Mouse (Mus musculus): ENCODE data around the gene Pfkfb3. TPM values are rescaled to one million over a fixed set of nuclear protein-coding genes. Genes with fewer than 3 reads are reported as not detected.

The Pfkfb3 gene
- polyA plus RNA-seq, 1 experiment from 2014 or later = 23.4 TPM

DNA sequence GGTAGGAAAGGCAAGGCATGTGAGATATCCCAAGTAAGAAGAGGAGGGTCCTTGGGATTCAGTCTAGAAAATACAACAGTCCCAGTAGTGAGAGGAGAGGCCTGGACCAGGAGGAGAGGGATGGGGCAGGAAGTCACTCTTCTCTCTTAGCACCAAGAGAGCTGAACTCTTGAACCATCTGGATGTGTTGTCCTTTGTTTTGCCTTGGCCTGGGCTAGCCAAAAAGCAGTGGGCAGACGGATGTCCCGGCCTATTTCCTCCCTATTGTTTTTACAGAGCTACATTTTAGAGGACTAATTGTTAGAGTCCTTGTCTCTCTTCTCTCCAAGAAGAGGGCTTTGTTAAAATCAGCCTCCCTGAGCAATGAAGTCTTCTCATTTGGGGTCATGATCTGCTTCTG lies 106.0 kb downstream of the Pfkfb3 start:
- WGBS = 78% methylated on average over 2 of the region's 2 CpGs
- Histone ChIP-seq H3K27me3 (no peaks in the 10 kb centered on the region), H3K36me3 (no peaks in the 10 kb centered on the region), H3K4me1 (replicated peaks) (no peaks in the 10 kb centered on the region), H3K9ac (replicated peaks) (no peak overlapping the region), H3K4me3 (replicated peaks) (no peak overlapping the region), H3K4me2 (replicated peaks) (no peak overlapping the region), H3K9me3 (no peaks in the 10 kb centered on the region), H3K27ac (no peak overlapping the region)
- ATAC-seq = no peak

DNA sequence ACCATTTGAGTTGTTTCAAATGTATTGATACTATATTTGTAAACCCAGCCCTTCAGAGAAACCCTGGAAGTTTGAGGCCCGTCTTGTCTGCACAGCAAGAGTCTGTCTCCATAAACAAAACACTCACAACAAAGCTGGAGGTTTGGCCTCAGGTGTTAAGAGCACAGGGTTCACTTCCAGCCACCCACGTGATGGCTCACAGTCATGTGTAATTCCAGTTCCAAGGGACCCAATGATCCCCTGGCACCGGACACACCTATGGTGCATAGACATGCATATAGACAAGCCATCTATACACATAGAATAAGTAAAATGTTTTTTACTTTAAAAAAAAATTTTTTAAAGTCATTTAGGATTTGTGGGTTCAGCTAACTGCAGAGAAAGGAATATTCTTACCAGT lies 108.2 kb downstream of the Pfkfb3 start:
- Histone ChIP-seq H3K27ac (no peak overlapping the region), H3K9me3 (no peaks in the 10 kb centered on the region), H3K4me2 (replicated peaks) (no peak overlapping the region), H3K27me3 (no peaks in the 10 kb centered on the region), H3K4me3 (replicated peaks) (no peak overlapping the region), H3K36me3 (no peaks in the 10 kb centered on the region), H3K4me1 (replicated peaks) (no peaks in the 10 kb centered on the region), H3K9ac (replicated peaks) (no peak overlapping the region)
- ATAC-seq = no peak
- 84% methylated on average over 3 of the region's 3 CpGs for WGBS

DNA sequence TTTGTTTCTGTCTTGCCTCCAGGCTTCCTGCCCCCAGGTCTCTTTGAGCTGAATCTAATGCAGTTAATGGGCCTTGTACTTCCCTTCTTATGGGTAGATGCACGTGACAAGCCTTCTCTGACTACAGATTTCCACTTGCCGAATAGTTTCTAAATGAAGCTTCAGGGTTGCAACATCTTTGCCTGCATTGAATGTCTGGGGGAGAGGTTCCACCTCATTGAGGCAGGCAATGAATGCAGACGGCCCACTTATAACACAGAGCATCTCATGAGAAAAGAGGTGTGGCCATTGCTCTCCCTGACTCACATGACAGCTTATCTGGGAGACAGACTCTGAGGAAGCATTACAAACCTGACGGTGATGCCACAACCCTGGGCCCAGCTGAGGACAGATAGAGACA lies 112.0 kb downstream of the Pfkfb3 start:
- Histone ChIP-seq H3K4me2 (replicated peaks) (no peak overlapping the region), H3K27ac (no peak overlapping the region), H3K27me3 (no peaks in the 10 kb centered on the region), H3K9ac (replicated peaks) (no peak overlapping the region), H3K4me1 (replicated peaks) (no peaks in the 10 kb centered on the region), H3K9me3 (no peaks in the 10 kb centered on the region), H3K4me3 (replicated peaks) (no peak overlapping the region), H3K36me3 (no peaks in the 10 kb centered on the region)
- WGBS = 81% methylated on average over 4 of the region's 4 CpGs
- no peak for ATAC-seq

- Histone ChIP-seq H3K4me2 (replicated peaks) (no peak overlapping the region), H3K27me3 (no peaks in the 10 kb centered on the region), H3K4me3 (replicated peaks) (no peak overlapping the region), H3K9me3 (0 out of 2 replicates have a peak, but pooled peaks cover 2% of the 10 kb centered on the region), H3K27ac (no peak overlapping the region), H3K4me1 (replicated peaks) (no peaks in the 10 kb centered on the region), H3K9ac (replicated peaks) (no peak overlapping the region), H3K36me3 (no peaks in the 10 kb centered on the region)
- ATAC-seq = no peak
- WGBS = 88% methylated on average over 12 of the region's 12 CpGs
Measured at GRCm38 (mm10) chr2:11438231-11438954, 115.5 kb downstream of the Pfkfb3 start.

DNA sequence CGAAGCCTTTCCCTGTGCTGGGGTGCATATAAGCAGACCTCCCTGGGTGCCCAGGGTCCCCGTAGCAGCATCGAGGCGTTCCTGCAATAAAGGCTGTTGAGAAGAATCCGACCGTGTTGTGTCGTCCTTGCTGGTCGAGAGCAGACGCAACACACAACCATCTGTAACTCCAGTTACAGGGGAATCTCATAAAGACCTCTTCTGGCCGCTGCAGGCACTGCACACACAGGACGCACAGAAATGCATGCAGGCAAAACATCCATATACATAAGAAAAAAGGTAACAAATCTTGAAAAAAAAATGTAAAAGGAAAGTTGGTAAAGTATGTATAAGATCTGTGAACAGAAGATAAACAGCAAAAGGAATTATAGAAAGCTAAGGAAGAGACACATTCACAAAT lies 117.5 kb downstream of the Pfkfb3 start:
- ATAC-seq = no peak
- no peak overlapping the region for H3K4me2 ChIP-seq (replicated peaks)
- no peaks in the 10 kb centered on the region for H3K36me3 ChIP-seq
- H3K4me3 ChIP-seq (replicated peaks) = no peak overlapping the region
- no peak overlapping the region for H3K27ac ChIP-seq
- WGBS = 96% methylated on average over 11 of the region's 11 CpGs
- no peak overlapping the region for H3K9ac ChIP-seq (replicated peaks)
- 0 out of 2 replicates have a peak, but pooled peaks cover 2% of the 10 kb centered on the region for H3K9me3 ChIP-seq
- no peaks in the 10 kb centered on the region for H3K27me3 ChIP-seq
- no peaks in the 10 kb centered on the region for H3K4me1 ChIP-seq (replicated peaks)

DNA sequence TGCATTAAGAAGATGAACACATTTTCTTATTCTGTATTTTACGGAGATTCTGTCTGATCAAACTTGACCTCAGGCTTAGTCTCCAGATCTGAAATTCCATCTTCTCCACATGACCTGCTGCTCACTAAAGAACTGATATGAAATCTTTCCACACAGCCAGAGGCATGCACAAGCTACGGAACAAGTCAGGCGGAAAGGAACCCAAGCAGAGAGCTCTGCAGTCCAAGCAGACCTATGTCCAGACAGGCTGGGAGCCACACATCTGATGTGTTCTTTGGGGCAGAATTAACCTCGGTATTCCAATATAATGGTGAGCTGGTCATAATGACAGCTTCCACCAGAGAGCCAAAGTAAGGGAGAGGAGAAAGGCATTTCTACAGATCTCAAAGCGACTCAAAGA lies 120.5 kb downstream of the Pfkfb3 start:
- 86% methylated on average over 5 of the region's 5 CpGs for WGBS
- Histone ChIP-seq H3K9me3 (0 out of 2 replicates have a peak, but pooled peaks cover 2% of the 10 kb centered on the region), H3K4me1 (replicated peaks) (no peaks in the 10 kb centered on the region), H3K4me2 (replicated peaks) (no peak overlapping the region), H3K36me3 (no peaks in the 10 kb centered on the region), H3K27ac (no peak overlapping the region), H3K4me3 (replicated peaks) (no peak overlapping the region), H3K9ac (replicated peaks) (no peak overlapping the region), H3K27me3 (no peaks in the 10 kb centered on the region)
- no peak for ATAC-seq

DNA sequence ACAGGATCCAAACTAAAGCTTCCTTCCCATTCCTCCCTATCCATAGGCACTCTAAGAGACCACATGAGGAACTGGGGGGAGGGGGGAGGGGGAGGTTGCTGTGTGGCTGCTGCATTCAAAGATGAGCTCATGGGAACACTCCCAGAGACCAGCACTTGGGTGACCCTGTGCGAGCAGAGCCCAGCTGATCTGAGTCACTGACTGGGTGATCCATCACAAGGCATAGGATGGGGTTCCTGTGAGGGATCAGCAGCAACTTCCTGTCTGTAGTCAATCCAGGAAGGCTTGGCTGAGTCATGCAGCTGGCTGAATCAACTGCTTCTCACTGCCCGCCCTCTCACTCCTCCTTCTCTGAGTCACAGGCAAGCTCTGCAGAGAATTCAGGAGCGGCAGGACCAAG lies 124.3 kb downstream of the Pfkfb3 start:
- no peaks in the 10 kb centered on the region for H3K36me3 ChIP-seq
- H3K9me3 ChIP-seq = no peaks in the 10 kb centered on the region
- no peaks in the 10 kb centered on the region for H3K27me3 ChIP-seq
- no peak overlapping the region for H3K4me3 ChIP-seq (replicated peaks)
- 37% methylated on average over 3 of the region's 3 CpGs for WGBS
- no peak overlapping the region for H3K27ac ChIP-seq
- ATAC-seq = no peak
- no peak overlapping the region for H3K9ac ChIP-seq (replicated peaks)
- no peak overlapping the region for H3K4me2 ChIP-seq (replicated peaks)
- H3K4me1 ChIP-seq (replicated peaks) = no peaks in the 10 kb centered on the region

DNA sequence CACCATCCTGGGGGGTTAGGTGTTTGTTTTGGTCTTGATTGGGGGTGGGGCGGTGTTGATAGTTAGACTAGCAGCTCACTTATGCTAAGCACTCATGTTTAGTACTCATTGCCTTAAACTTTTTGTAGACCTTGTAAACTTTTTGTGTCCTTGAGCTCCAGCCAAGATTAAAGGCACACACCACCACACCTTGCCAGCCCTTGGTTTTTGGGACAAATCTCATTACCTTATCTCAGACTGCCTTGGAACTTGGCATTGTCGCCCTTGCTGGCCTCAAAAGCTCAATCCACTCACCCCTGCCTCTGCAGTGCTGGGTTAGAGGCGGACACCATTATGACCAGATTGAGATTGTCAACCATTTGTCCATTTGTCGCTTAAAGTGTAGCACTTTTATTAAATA lies 125.3 kb downstream of the Pfkfb3 start:
- no peak for ATAC-seq
- H3K4me3 ChIP-seq (replicated peaks) = no peak overlapping the region

DNA sequence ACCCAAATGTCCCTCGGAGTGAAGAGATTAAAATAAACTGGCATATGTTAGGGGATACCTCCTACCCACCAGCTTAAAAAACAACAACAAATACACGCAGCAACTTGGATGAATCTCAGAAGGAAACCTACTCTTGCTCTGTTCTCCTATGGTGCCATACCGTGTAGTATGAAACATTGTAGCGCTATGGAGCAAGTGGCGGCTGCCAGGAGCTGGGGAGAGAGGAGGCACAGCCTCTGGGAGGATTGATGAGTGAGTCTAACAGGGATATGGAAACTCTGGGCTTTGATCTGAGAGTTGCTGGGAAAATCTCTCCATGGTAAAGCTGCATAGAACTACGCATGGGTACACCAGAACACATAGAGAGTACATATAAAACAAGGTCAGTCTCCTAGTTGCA lies 126.3 kb downstream of the Pfkfb3 start:
- Histone ChIP-seq H3K4me2 (replicated peaks) (no peak overlapping the region), H3K9ac (replicated peaks) (no peak overlapping the region), H3K27me3 (no peaks in the 10 kb centered on the region), H3K4me3 (replicated peaks) (no peak overlapping the region), H3K36me3 (no peaks in the 10 kb centered on the region), H3K9me3 (no peaks in the 10 kb centered on the region), H3K27ac (no peak overlapping the region), H3K4me1 (replicated peaks) (no peaks in the 10 kb centered on the region)
- ATAC-seq = no peak
- 92% methylated on average over 6 of the region's 6 CpGs for WGBS

More for the DNA sequence above, 125.3 kb downstream of the Pfkfb3 start:
- H3K4me2 ChIP-seq (replicated peaks) = no peak overlapping the region
- no peak overlapping the region for H3K27ac ChIP-seq
- WGBS = 93% methylated on average over 4 of the region's 4 CpGs
- no peak overlapping the region for H3K9ac ChIP-seq (replicated peaks)
- H3K9me3 ChIP-seq = no peaks in the 10 kb centered on the region
- no peaks in the 10 kb centered on the region for H3K36me3 ChIP-seq
- H3K4me1 ChIP-seq (replicated peaks) = no peaks in the 10 kb centered on the region
- H3K27me3 ChIP-seq = no peaks in the 10 kb centered on the region

GRCm38 (mm10) chr2:11426379-11426778 lies 127.5 kb downstream of the Pfkfb3 start:
- Histone ChIP-seq H3K4me2 (replicated peaks) (no peak overlapping the region), H3K9me3 (no peaks in the 10 kb centered on the region), H3K9ac (replicated peaks) (no peak overlapping the region), H3K27me3 (no peaks in the 10 kb centered on the region), H3K27ac (no peak overlapping the region), H3K4me3 (replicated peaks) (no peak overlapping the region), H3K4me1 (replicated peaks) (no peaks in the 10 kb centered on the region), H3K36me3 (no peaks in the 10 kb centered on the region)
- no peak for ATAC-seq
- 80% methylated on average over 3 of the region's 3 CpGs for WGBS

DNA sequence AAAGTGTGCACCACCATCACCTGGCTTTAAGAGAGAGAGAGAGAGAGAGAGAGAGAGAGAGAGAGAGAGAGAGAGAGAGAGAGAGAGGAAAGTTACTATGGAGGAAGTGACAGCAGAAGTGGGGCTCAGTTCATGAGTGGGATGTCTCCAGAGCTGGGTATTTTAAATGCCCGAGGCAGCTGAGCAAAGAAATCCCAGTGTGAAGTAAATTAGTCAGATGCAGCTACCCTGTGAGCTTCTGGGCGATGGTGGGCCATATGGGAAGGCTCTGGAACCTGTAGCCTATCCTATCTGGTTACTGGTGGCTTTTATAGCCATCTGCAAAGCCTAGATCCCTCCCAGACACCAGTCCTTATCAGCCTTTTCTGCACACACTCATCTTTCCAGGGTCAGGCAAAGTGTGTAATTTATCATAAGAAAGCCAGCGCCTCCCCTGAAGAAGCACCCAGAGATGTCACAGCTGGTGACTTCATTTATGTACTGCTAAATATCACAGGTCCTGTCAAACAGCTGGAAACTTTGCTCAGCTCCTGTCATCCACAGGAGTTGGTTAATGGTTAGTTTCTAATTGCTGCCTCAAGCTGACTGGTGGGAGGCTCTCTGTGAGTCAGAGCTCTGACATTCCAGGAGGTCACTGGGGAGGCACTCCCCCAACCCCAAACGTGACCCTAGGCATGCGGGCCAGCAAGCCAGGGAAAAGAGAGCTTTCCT lies 128.3 kb downstream of the Pfkfb3 start:
- no peak for ATAC-seq
- Histone ChIP-seq H3K27me3 (no peaks in the 10 kb centered on the region), H3K4me1 (replicated peaks) (no peaks in the 10 kb centered on the region), H3K4me3 (replicated peaks) (no peak overlapping the region), H3K4me2 (replicated peaks) (no peak overlapping the region), H3K36me3 (no peaks in the 10 kb centered on the region), H3K9ac (replicated peaks) (no peak overlapping the region), H3K9me3 (no peaks in the 10 kb centered on the region), H3K27ac (no peak overlapping the region)
- WGBS = 48% methylated on average over 5 of the region's 5 CpGs

GRCm38 (mm10) chr2:11424252-11424651 lies 129.6 kb downstream of the Pfkfb3 start:
- H3K36me3 ChIP-seq = no peaks in the 10 kb centered on the region
- H3K4me2 ChIP-seq (replicated peaks) = no peak overlapping the region
- no peaks in the 10 kb centered on the region for H3K9me3 ChIP-seq
- no peak for ATAC-seq
- 91% methylated on average over 5 of the region's 5 CpGs for WGBS
- no peak overlapping the region for H3K9ac ChIP-seq (replicated peaks)
- H3K27ac ChIP-seq = no peak overlapping the region
- no peak overlapping the region for H3K4me3 ChIP-seq (replicated peaks)
- no peaks in the 10 kb centered on the region for H3K4me1 ChIP-seq (replicated peaks)
- no peaks in the 10 kb centered on the region for H3K27me3 ChIP-seq
